Mouse (Mus musculus): ENCODE measurements at regions not wholly inside any gene's neighbourhood (a gene's known extent, or its start where the extent isn't known, plus 50 kb on each side); places are given as distances from the start of the nearest gene placed in this dataset.
A peak's percentile ranks its signal among the peaks of the same experiment; 100 is the strongest.

GRCm38 (mm10) chr7:40257733-40258376 lies 640.3 kb upstream of the Vstm2b start:
- ATAC-seq (ENCODE audit: insufficient read depth, low read depth) (peak; percentile 72), DNase-seq (ENCODE audit: low spot score) (no peak)
- Histone ChIP-seq H3K9ac (replicated peaks; ENCODE audit: low read depth, low read length) (no peak overlapping the region), H3K4me2 (ENCODE audit: low read depth, low read length) (no peak overlapping the region), H3K4me1 (ENCODE audit: control insufficient read depth, insufficient read depth) (no peaks in the 10 kb centered on the region), H3K4me3 (ENCODE audit: low read depth, low read length) (no peak overlapping the region), H3K27me3 (ENCODE audit: control insufficient read depth, insufficient read depth, low read length) (no peaks in the 10 kb centered on the region), H3K27ac (ENCODE audit: low read depth) (peak overlapping the region; percentile 85), H3K36me3 (replicated peaks; ENCODE audit: control insufficient read depth, insufficient read depth, low read length) (no peaks in the 10 kb centered on the region), H3K9me3 (replicated peaks; ENCODE audit: control insufficient read depth, low read length) (no peaks in the 10 kb centered on the region)
- 55% methylated on average over 1 of the region's 1 CpGs for WGBS
- no peak for TF ChIP-seq EP300 (IDR thresholded peaks at IDR 0.05; ENCODE audit: low read depth)
- TF ChIP-seq CTCF (IDR thresholded peaks at IDR 0.05; ENCODE audit: low read depth): no peak

GRCm38 (mm10) chr7:40258377-40258739 lies 639.8 kb upstream of the Vstm2b start:
- DNase-seq (ENCODE audit: low spot score) (peak; percentile 78), ATAC-seq (ENCODE audit: insufficient read depth, low read depth) (peak; percentile 92)
- no peaks in the 10 kb centered on the region for H3K4me1 ChIP-seq (ENCODE audit: control insufficient read depth, insufficient read depth)
- no peaks in the 10 kb centered on the region for H3K36me3 ChIP-seq (replicated peaks; ENCODE audit: control insufficient read depth, insufficient read depth, low read length)
- 36% methylated on average over 6 of the region's 6 CpGs for WGBS
- no peak overlapping the region for H3K9ac ChIP-seq (replicated peaks; ENCODE audit: low read depth, low read length)
- no peak overlapping the region for H3K4me3 ChIP-seq (ENCODE audit: low read depth, low read length)
- no peak for TF ChIP-seq CTCF (IDR thresholded peaks at IDR 0.05; ENCODE audit: low read depth)
- peak; percentile 62; the same call in 1 of the 2 replicates for TF ChIP-seq EP300 (IDR thresholded peaks at IDR 0.05; ENCODE audit: low read depth)
- no peaks in the 10 kb centered on the region for H3K9me3 ChIP-seq (replicated peaks; ENCODE audit: control insufficient read depth, low read length)
- H3K27me3 ChIP-seq (ENCODE audit: control insufficient read depth, insufficient read depth, low read length): no peaks in the 10 kb centered on the region
- peak overlapping the region; percentile 85 for H3K27ac ChIP-seq (ENCODE audit: low read depth)
- no peak overlapping the region for H3K4me2 ChIP-seq (ENCODE audit: low read depth, low read length)

- peak; percentile 82 for TF ChIP-seq CTCF (IDR thresholded peaks at IDR 0.05; ENCODE audit: low read depth)
- no peak for TF ChIP-seq EP300 (IDR thresholded peaks at IDR 0.05; ENCODE audit: low read depth)
- no peak for ATAC-seq (ENCODE audit: insufficient read depth, low read depth)
- WGBS: 2% methylated on average over 2 of the region's 2 CpGs
These were observed 624.6 kb upstream of the Vstm2b start for GRCm38 (mm10) chr7:40273459-40274072.

GRCm38 (mm10) chr7:40275078-40275477 lies 623.0 kb upstream of the Vstm2b start:
- Histone ChIP-seq H3K36me3 (replicated peaks; ENCODE audit: control insufficient read depth, insufficient read depth, low read length) (no peaks in the 10 kb centered on the region), H3K27ac (ENCODE audit: low read depth) (no peak overlapping the region), H3K27me3 (ENCODE audit: control insufficient read depth, insufficient read depth, low read length) (no peaks in the 10 kb centered on the region), H3K4me3 (ENCODE audit: low read depth, low read length) (no peak overlapping the region), H3K9ac (replicated peaks; ENCODE audit: low read depth, low read length) (no peak overlapping the region), H3K9me3 (replicated peaks; ENCODE audit: control insufficient read depth, low read length) (no peaks in the 10 kb centered on the region), H3K4me1 (ENCODE audit: control insufficient read depth, insufficient read depth) (no peaks in the 10 kb centered on the region), H3K4me2 (ENCODE audit: low read depth, low read length) (no peak overlapping the region)
- TF ChIP-seq EP300 (IDR thresholded peaks at IDR 0.05; ENCODE audit: low read depth) (no peak), CTCF (IDR thresholded peaks at IDR 0.05; ENCODE audit: low read depth) (no peak)
- DNase-seq (ENCODE audit: low spot score) (no peak), ATAC-seq (ENCODE audit: insufficient read depth, low read depth) (no peak)
- 74% methylated on average over 9 of the region's 9 CpGs for WGBS

More at GRCm38 (mm10) chr7:40273459-40274072, 624.6 kb upstream of the Vstm2b start:
- peak; percentile 18 for DNase-seq (ENCODE audit: low spot score)
- no peaks in the 10 kb centered on the region for H3K36me3 ChIP-seq (replicated peaks; ENCODE audit: control insufficient read depth, insufficient read depth, low read length)
- no peak overlapping the region for H3K4me3 ChIP-seq (ENCODE audit: low read depth, low read length)
- H3K9me3 ChIP-seq (replicated peaks; ENCODE audit: control insufficient read depth, low read length): no peaks in the 10 kb centered on the region
- H3K27ac ChIP-seq (ENCODE audit: low read depth): no peak overlapping the region
- H3K27me3 ChIP-seq (ENCODE audit: control insufficient read depth, insufficient read depth, low read length): no peaks in the 10 kb centered on the region
- no peaks in the 10 kb centered on the region for H3K4me1 ChIP-seq (ENCODE audit: control insufficient read depth, insufficient read depth)
- no peak overlapping the region for H3K9ac ChIP-seq (replicated peaks; ENCODE audit: low read depth, low read length)
- no peak overlapping the region for H3K4me2 ChIP-seq (ENCODE audit: low read depth, low read length)

- no peaks in the 10 kb centered on the region for H3K27me3 ChIP-seq (ENCODE audit: control insufficient read depth, insufficient read depth, low read length)
- ATAC-seq (ENCODE audit: insufficient read depth, low read depth) (no peak), DNase-seq (ENCODE audit: low spot score) (no peak)
- no peak overlapping the region for H3K4me3 ChIP-seq (ENCODE audit: low read depth, low read length)
- H3K27ac ChIP-seq (ENCODE audit: low read depth): no peak overlapping the region
- H3K4me1 ChIP-seq (ENCODE audit: control insufficient read depth, insufficient read depth): no peaks in the 10 kb centered on the region
- no peak overlapping the region for H3K9ac ChIP-seq (replicated peaks; ENCODE audit: low read depth, low read length)
- TF ChIP-seq EP300 (IDR thresholded peaks at IDR 0.05; ENCODE audit: low read depth) (no peak), CTCF (IDR thresholded peaks at IDR 0.05; ENCODE audit: low read depth) (no peak)
- H3K4me2 ChIP-seq (ENCODE audit: low read depth, low read length): no peak overlapping the region
- no peaks in the 10 kb centered on the region for H3K9me3 ChIP-seq (replicated peaks; ENCODE audit: control insufficient read depth, low read length)
- H3K36me3 ChIP-seq (replicated peaks; ENCODE audit: control insufficient read depth, insufficient read depth, low read length): no peaks in the 10 kb centered on the region
- 43% methylated on average over 4 of the region's 4 CpGs for WGBS
These were observed 622.5 kb upstream of the Vstm2b start for GRCm38 (mm10) chr7:40275658-40276057.

Data from heart, postnatal 0 days (tissue).